Mouse (Mus musculus) brain, embryonic 18.5 days (tissue): ENCODE measurements around the gene Dusp1.
A peak's percentile ranks its signal among the peaks of the same experiment; 100 is the strongest.

ENCODE experiments used
- DNase-seq: peaks from one replicate; pipeline ENCODE4 v3.0.0-alpha.2; 2012; ENCODE audit warnings: low read depth, low spot score

Gene Dusp1

DNA sequence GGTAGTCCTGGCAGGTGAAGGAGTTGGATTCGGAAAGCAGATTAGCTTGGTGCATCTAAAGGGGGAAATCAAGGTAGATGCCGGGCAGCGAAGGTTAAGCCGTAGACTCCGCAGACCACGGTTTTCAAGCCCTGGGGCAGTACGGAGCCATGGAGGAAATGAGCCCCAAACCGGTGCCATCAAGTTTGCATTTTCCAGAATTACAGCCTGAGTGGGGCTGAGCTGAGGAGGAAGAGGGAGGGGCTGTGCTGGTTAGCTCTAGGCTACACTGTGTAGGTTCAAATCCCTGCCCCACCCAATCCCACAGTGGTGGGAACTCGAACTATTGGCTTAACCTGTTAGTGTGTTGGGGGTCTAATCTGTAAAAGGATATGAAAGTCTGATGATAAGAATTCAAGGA is 97.4 kb downstream of the Dusp1 start:
- no peak for DNase-seq

DNA sequence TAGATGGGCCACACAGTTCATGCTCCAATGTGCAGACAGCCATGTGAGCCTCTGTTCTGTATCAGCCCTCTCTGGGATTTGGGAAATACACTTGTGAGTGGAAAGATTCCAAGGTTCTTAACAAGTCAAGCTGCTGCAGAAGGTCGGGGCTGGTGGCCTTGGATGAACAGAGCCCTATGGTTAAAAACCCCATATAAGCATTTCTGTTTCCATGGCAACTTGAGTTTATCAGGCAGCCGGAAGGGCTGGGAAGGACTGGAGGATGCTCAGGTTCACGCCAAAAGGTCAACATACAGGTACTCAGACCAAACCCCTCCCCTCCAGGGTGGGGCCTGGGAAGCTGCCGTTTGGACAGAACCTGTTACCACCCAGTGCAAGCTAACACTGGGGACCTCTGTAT is 97.9 kb downstream of the Dusp1 start:
- DNase-seq, result no peak

DNA sequence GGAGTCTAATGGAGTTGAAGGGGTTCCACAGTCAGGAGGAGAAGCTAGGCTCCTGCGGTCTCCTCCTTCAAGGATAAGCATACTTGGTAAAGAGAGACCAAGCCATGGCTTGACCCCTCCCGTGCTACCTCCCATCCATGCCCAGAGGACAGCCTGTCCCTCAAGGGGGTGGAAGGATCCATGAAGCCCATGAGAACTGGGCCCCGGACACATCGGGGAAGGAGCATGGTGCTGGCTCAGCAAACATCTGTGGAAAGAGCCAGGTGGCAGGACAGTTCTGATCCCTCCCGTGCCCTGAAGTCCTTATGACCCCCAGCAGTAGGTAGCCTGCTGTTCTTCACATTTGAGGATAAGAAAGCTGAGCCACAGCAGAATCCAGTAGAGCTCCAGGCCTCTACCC is 98.5 kb downstream of the Dusp1 start:
- no peak for DNase-seq

DNA sequence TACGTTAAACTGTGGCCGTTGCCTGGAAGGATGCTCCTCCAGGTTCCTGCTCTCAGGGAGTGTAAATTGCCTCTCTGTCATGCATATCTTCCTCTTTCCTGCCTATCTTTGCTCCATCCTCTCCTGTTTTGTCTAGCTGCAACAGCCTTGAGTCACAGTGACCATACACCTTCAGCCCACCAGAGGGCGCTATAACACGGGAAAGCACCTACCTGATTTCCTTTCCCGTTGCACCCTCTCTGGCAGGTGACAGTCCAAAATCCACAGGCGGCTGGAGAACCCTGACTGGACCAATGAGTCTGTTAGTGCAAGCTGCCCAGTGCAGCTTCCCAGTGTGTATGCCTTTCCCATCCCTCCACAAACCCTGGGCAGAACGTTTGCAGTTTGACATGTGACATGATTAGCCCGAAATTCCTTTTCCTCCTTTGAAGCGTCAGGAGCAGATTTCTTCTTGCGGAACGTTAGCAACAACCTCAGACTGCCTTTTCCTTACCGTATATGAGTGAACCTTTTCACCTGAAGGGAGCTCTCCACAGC is 99.2 kb downstream of the Dusp1 start:
- DNase-seq, result peak; percentile 47

DNA sequence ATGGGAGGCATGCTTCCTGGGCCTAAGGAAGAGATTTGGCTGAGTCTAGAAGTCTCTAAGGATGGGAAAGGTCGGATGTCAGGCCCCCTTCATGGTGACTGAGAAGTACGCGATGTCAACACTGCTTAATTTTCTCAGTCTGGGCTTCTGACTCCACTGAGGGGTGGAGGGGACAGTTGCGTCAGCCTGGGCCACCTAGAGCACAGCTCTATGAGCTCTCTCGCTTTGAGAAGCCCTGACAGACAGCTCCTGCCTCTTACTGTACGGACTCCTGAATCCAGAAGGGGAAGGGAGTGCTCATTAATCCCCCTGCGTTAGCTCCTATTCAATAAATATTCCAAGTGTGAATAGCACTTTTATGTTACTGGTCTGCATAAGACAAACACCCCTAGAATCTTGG is 103.9 kb downstream of the Dusp1 start:
- no peak for DNase-seq

DNA sequence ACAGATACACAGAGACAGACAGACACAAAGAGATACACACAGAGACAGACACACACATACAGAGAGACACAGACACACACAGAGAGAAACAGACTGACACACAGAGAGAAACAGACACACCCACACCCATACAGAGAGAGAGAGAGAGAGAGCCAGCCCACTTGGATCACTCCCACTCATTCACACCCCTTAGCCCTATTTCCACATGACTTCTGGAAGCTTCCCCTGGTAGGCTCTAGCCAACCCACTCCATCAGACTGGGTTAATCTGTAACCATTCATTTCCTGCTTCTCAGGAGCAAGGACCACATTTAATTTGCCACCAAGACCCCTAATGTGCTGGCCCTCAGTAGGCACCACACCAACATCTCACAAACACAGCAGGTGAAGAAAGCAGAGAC is 104.4 kb downstream of the Dusp1 start:
- no peak for DNase-seq
